Mouse (Mus musculus) heart, adult 9 months (tissue): ENCODE data around the gene Olfr356.

Source experiments
- DNase-seq, 2 experiments: peaks; one replicate each; pipeline ENCODE4 v3.0.0; 2022; ENCODE audit warnings: low spot score in 2 of 2

Gene Olfr356

DNA sequence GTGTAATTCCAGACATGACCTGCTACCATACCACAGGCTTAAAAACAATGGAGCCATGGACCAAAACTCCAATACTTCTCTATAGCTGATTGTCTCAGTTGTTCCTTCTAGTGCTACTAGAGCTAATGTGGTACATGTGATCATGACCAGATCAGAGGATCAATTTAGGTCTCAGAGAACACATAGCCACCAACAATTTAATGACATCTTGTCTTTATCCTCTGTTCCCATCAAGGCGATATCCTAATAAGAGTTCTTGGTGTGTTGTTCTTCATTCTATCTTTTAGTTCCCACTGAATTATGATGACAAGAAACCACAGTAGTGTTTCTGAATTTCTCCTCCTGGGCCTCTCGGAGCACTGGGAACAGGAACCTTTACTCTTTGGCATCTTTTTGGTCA lies at the start of gene Olfr356:
Gene Olfr356, plus strand, starts transcription at position 301 of the 400 bp plus-strand sequence.
- DNase-seq: no peak

DNA sequence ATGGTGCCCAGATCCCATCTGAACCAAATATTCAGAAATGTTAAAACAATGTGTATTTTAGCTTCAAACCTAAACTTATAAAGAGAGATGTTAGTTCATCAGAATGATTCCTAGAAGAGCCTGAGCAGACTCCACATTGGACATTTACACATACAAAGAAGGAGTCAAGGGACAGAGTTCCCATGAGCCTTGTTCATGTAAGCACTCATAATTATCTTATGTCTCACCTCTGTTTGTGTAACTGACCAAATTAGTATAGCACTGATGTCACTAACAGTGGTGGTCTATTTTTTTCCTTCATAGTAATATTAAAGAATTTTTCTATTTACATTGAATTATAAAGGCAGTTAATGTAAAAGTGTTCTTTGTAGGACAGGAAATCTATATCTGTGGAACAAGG lies 44.1 kb upstream of the Olfr356 start, which contains the start of gene Olfr353:
Gene Olfr353, minus strand, starts transcription at position 101 of the 400 bp plus-strand sequence.
- DNase-seq: no peak

DNA sequence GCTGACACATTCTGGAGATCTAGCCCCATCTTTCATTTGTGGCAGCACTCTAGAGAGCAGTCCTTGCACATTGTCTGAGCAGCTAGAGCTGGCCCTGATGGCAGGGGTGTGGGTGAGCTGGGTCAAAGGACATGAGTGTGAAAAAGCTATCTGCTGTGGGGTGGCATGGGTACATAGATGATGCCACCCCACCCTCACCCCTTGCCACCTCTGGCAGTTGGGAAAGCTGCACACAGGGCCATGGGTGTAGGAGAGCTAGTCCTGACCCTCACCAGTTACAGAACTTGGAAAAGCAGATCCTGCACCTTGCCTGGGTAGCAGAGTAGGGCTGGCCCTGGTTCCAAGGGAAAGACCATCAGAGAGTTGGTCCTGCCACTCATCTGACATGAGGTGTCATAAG lies 39.8 kb upstream of the Olfr356 start:
- no peak for DNase-seq

DNA sequence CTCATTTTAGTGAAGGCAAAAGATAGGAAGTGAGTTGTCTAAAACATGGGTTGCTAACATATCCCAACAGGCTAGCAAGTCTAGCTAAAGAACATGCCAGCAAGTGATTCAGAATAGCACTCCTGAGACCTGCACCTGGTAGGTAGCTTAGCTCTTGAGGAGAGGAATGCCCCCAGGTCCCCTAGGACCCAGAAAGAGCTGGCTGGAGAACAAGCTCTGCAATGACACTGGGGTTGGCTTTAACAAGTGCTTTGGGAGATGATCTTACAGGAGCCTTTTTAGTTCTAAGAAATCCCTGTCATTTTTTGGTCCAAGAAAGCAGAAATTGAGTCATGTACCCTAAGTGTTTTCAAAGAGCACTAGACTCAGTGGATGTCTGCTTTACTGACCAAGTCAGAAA lies 31.5 kb upstream of the Olfr356 start, which contains the start of gene Olfr354:
Gene Olfr354, plus strand, starts transcription at position 301 of the 400 bp plus-strand sequence.
- no peak for DNase-seq

DNA sequence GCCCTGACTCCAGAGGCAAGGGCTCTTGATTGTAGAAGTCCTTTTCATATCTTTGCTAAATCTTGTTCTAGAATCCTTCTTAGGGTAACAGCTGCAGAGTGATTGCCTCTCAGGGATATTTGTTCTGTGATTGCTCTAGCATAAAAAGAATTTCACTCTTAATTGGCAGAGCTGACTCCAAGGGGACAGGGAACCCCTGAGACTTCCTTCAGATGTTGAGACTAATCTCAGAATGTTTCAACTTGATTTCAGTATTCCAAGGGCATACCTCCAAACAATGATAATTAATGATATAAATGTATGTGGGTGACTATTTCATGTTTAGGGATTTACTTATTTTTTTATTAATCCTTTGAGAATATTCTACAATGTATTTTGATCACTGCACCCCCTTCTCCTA lies 8.1 kb upstream of the Olfr356 start, which contains the start of gene Olfr355:
Gene Olfr355, minus strand, starts transcription at position 101 of the 400 bp plus-strand sequence.
- DNase-seq: no peak
